Mouse (Mus musculus): ENCODE results near the gene Tbata. TPM values are rescaled to one million over a fixed set of nuclear protein-coding genes. Genes with fewer than 3 reads are reported as not detected.
A peak's percentile ranks its signal among the peaks of the same experiment; 100 is the strongest.

Tbata gene
- polyA plus RNA-seq, 1 experiment from 2014 or later: not detected

- no peaks in the 10 kb centered on the region for H3K27me3 ChIP-seq
- no peak overlapping the region for H3K9ac ChIP-seq
- H3K4me2 ChIP-seq (replicated peaks): no peak overlapping the region
- H3K27ac ChIP-seq: no peak overlapping the region
- H3K4me1 ChIP-seq: no peaks in the 10 kb centered on the region
- 56% methylated on average over 2 of the region's 2 CpGs for WGBS
- ATAC-seq (ENCODE audit: insufficient number of reproducible peaks, insufficient read depth, low FRiP score, low TSS enrichment): no peak
- H3K36me3 ChIP-seq: no peaks in the 10 kb centered on the region
- H3K9me3 ChIP-seq: no peaks in the 10 kb centered on the region
- no peak overlapping the region for H3K4me3 ChIP-seq
These were observed 3.4 kb upstream of the Tbata start for GRCm38 (mm10) chr10:61168393-61168792.

- no peak overlapping the region for H3K27ac ChIP-seq
- no peak for ATAC-seq (ENCODE audit: insufficient number of reproducible peaks, insufficient read depth, low FRiP score, low TSS enrichment)
- H3K36me3 ChIP-seq: no peaks in the 10 kb centered on the region
- WGBS: 84% methylated on average over 4 of the region's 4 CpGs
- no peaks in the 10 kb centered on the region for H3K9me3 ChIP-seq
- no peak overlapping the region for H3K4me3 ChIP-seq
- no peak overlapping the region for H3K4me2 ChIP-seq (replicated peaks)
- no peak overlapping the region for H3K9ac ChIP-seq
- peaks cover 8% of the 10 kb centered on the region; the same call in 1 of the 2 replicates for H3K27me3 ChIP-seq
- H3K4me1 ChIP-seq: peaks cover 3% of the 10 kb centered on the region; the same call in 1 of the 2 replicates
These were observed 742 bp downstream of the Tbata start for GRCm38 (mm10) chr10:61172496-61172895.

DNA sequence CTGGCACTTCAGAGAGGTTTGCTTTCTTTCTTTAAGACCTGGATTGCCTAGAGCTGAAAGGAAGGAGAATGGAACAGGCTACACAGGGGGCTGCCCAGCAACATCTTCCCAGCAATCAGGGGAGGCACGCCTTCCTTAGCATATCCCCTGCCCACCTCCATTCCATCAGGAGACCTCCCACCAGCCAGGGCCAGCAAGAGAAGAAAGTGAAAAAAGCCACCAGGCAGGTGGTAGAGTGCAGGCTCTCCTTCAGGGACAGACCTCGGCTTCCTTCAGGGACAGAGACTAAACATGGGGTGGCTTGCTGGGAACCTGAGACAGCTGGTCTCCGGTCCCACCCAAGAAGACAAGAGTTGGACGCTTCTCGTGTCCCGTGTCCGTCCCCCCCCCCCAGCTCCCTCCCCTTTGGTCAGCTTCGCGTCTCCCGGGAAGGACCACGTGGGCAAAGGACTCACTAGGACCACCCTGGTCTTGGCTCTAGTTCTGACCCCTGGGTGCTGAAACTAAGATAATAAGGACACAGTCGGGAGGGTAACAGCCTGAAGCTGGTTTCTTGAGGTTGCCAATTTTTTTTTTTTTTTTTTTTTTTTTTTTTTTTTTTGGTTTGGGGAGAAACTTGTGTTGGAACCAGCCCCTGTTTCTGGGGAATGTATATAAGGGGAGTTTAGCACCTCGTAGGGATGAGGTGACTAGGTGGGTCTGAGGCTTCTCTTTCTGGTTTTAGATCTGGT, 3.1 kb downstream of the Tbata start:
- no peak overlapping the region for H3K9ac ChIP-seq
- peaks cover 3% of the 10 kb centered on the region; the same call in 1 of the 2 replicates for H3K4me1 ChIP-seq
- no peak overlapping the region for H3K4me2 ChIP-seq (replicated peaks)
- no peak for ATAC-seq (ENCODE audit: insufficient number of reproducible peaks, insufficient read depth, low FRiP score, low TSS enrichment)
- no peak overlapping the region for H3K27ac ChIP-seq
- no peaks in the 10 kb centered on the region for H3K36me3 ChIP-seq
- no peaks in the 10 kb centered on the region for H3K9me3 ChIP-seq
- no peak overlapping the region for H3K4me3 ChIP-seq
- WGBS: 42% methylated on average over 13 of the region's 13 CpGs
- H3K27me3 ChIP-seq: peaks cover 8% of the 10 kb centered on the region; the same call in 1 of the 2 replicates

DNA sequence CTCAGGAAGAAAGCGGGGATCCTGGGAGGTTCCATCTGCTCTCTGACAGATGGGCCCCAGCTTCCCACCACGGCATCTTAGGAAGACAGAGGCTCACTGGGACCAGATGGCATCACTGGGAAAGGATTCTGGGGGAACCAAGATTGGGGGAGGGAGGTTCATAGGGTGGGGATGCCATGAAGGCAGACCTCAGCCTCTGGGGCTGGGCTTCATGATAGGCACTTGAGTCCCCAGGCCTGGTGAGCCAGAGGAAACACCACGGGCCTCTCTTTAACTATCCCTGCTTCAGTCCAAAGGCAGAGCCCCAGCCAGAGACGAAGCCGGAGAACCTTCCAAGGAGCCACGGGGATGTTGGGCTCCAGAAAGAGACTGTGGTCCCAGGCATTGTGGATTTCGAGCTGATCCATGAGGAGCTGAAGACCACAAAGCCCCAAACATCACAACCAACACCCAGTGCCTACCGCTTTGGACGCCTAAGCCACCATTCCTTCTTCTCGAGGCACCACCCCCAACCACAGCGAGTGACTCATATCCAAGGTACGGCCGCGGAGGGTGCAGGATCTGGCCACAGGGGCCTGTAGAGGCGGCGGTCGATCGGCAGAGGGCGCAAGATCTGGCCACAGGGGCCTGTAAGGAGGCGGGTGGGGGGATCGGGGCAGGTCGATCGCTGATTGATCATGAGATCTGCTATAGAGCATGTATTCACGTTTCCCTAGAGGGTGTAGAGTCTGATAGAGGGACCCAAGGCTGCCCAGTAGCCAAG, 3.9 kb downstream of the Tbata start:
- peaks cover 3% of the 10 kb centered on the region; the same call in 1 of the 2 replicates for H3K4me1 ChIP-seq
- ATAC-seq (ENCODE audit: insufficient number of reproducible peaks, insufficient read depth, low FRiP score, low TSS enrichment): no peak
- no peaks in the 10 kb centered on the region for H3K9me3 ChIP-seq
- no peak overlapping the region for H3K9ac ChIP-seq
- WGBS: 18% methylated on average over 24 of the region's 24 CpGs
- peaks cover 8% of the 10 kb centered on the region; the same call in 1 of the 2 replicates for H3K27me3 ChIP-seq
- peak overlapping the region; percentile 17 for H3K4me2 ChIP-seq (replicated peaks)
- H3K36me3 ChIP-seq: no peaks in the 10 kb centered on the region
- H3K4me3 ChIP-seq: no peak overlapping the region
- no peak overlapping the region for H3K27ac ChIP-seq

- H3K27me3 ChIP-seq: peaks cover 8% of the 10 kb centered on the region; the same call in 1 of the 2 replicates
- no peak overlapping the region for H3K9ac ChIP-seq
- peak overlapping the region; percentile 17 for H3K4me2 ChIP-seq (replicated peaks)
- H3K4me3 ChIP-seq: no peak overlapping the region
- ATAC-seq (ENCODE audit: insufficient number of reproducible peaks, insufficient read depth, low FRiP score, low TSS enrichment): no peak
- no peak overlapping the region for H3K27ac ChIP-seq
- 51% methylated on average over 7 of the region's 7 CpGs for WGBS
- H3K36me3 ChIP-seq: no peaks in the 10 kb centered on the region
- H3K4me1 ChIP-seq: peaks cover 3% of the 10 kb centered on the region; the same call in 1 of the 2 replicates
- H3K9me3 ChIP-seq: no peaks in the 10 kb centered on the region
These were observed 4.6 kb downstream of the Tbata start for GRCm38 (mm10) chr10:61176221-61176790.

GRCm38 (mm10) chr10:61177751-61178150, 6.0 kb downstream of the Tbata start:
- H3K27me3 ChIP-seq: peaks cover 8% of the 10 kb centered on the region; the same call in 1 of the 2 replicates
- no peak overlapping the region for H3K27ac ChIP-seq
- H3K4me1 ChIP-seq: peaks cover 3% of the 10 kb centered on the region; the same call in 1 of the 2 replicates
- no peak overlapping the region for H3K9ac ChIP-seq
- H3K36me3 ChIP-seq: no peaks in the 10 kb centered on the region
- no peak overlapping the region for H3K4me3 ChIP-seq
- 88% methylated on average over 4 of the region's 4 CpGs for WGBS
- no peak for ATAC-seq (ENCODE audit: insufficient number of reproducible peaks, insufficient read depth, low FRiP score, low TSS enrichment)
- no peak overlapping the region for H3K4me2 ChIP-seq (replicated peaks)
- H3K9me3 ChIP-seq: no peaks in the 10 kb centered on the region

- Histone ChIP-seq H3K9ac (no peak overlapping the region), H3K4me1 (peaks cover 3% of the 10 kb centered on the region; the same call in 1 of the 2 replicates), H3K4me3 (no peak overlapping the region), H3K27me3 (peaks cover 8% of the 10 kb centered on the region; the same call in 1 of the 2 replicates), H3K9me3 (no peaks in the 10 kb centered on the region), H3K36me3 (no peaks in the 10 kb centered on the region), H3K27ac (no peak overlapping the region), H3K4me2 (replicated peaks) (no peak overlapping the region)
- WGBS: 87% methylated on average over 8 of the region's 8 CpGs
- ATAC-seq (ENCODE audit: insufficient number of reproducible peaks, insufficient read depth, low FRiP score, low TSS enrichment): no peak
These were observed 6.9 kb downstream of the Tbata start for GRCm38 (mm10) chr10:61178687-61179086.

DNA sequence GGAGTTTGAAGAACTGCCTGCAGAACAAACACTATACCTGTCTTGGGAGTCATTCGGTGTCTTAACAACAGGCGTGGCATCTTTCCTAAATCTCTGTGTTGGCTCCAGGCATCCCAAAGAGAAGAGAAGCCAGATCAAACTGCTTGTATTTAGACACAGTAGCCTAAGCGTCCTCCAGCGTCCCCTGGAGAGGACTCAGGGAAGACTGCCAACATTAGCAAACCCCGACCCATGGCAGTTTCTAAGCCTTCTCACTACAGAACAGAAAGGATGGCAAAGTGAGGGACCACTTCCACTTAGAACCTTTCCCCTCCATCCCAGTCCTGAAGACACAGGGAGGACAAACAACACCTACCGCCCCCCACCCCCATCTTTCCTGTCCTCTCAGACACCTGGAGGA, 8.2 kb downstream of the Tbata start:
- no peak for ATAC-seq (ENCODE audit: insufficient number of reproducible peaks, insufficient read depth, low FRiP score, low TSS enrichment)
- Histone ChIP-seq H3K4me3 (no peak overlapping the region), H3K36me3 (no peaks in the 10 kb centered on the region), H3K27ac (no peak overlapping the region), H3K4me2 (replicated peaks) (no peak overlapping the region), H3K4me1 (peaks cover 3% of the 10 kb centered on the region; the same call in 1 of the 2 replicates), H3K27me3 (peaks cover 9% of the 10 kb centered on the region; the same call in 1 of the 2 replicates), H3K9ac (no peak overlapping the region), H3K9me3 (no peaks in the 10 kb centered on the region)
- 74% methylated on average over 6 of the region's 6 CpGs for WGBS

DNA sequence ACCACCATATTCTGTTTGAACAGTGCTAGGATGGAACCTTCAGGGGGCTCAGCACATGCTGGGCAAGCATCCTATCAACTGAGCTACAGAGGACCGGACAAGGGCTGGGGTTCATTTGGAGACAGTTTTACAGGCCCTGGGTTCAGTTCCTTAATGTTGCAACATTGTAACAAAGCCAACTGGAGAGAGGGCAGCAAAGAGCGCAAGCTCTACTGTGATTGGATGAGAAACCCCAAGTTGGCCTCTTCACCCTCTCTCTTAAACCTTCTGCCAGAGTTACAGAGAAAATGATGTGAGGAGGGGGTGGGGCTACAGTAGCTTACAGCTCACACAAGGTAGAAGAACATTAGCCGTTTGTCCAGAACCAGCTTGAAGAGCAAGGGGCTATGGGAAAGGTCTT, 15.2 kb downstream of the Tbata start:
- Histone ChIP-seq H3K4me1 (no peaks in the 10 kb centered on the region), H3K27me3 (0 out of 2 replicates have a peak, but pooled peaks cover 3% of the 10 kb centered on the region), H3K9me3 (no peaks in the 10 kb centered on the region), H3K9ac (no peak overlapping the region), H3K27ac (no peak overlapping the region), H3K4me3 (no peak overlapping the region), H3K4me2 (replicated peaks) (no peak overlapping the region), H3K36me3 (no peaks in the 10 kb centered on the region)
- WGBS: 80% methylated on average over 3 of the region's 3 CpGs
- ATAC-seq (ENCODE audit: insufficient number of reproducible peaks, insufficient read depth, low FRiP score, low TSS enrichment): no peak

- Histone ChIP-seq H3K27ac (no peak overlapping the region), H3K27me3 (0 out of 2 replicates have a peak, but pooled peaks cover 3% of the 10 kb centered on the region), H3K36me3 (no peaks in the 10 kb centered on the region), H3K4me3 (no peak overlapping the region), H3K9me3 (no peaks in the 10 kb centered on the region), H3K9ac (no peak overlapping the region), H3K4me2 (replicated peaks) (no peak overlapping the region), H3K4me1 (no peaks in the 10 kb centered on the region)
- no peak for ATAC-seq (ENCODE audit: insufficient number of reproducible peaks, insufficient read depth, low FRiP score, low TSS enrichment)
- 67% methylated on average over 3 of the region's 3 CpGs for WGBS
These were observed 16.3 kb downstream of the Tbata start for GRCm38 (mm10) chr10:61188010-61188409.

DNA sequence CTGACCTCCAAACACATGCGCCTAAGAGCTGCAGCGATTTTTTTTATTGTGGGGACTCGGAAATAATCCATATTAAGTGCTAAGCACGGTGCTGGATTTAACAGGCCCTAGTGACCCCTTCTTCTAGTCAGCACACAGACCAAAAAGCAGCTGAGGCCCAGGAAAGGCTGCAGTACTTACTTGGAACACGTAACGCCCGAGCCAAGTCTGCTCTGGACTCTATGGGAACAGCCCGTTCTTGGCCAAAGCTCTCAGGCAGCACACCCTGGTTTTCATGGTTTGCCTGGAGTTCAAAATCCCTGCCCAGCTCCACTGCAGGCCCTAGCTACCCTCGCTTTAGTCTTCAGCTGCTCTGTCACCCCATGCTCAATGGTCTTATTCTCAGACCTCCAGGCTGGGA, 22.9 kb downstream of the Tbata start:
- ATAC-seq (ENCODE audit: insufficient number of reproducible peaks, insufficient read depth, low FRiP score, low TSS enrichment): no peak

More for the DNA sequence above, 22.9 kb downstream of the Tbata start:
- H3K36me3 ChIP-seq: no peaks in the 10 kb centered on the region
- H3K9me3 ChIP-seq: no peaks in the 10 kb centered on the region
- no peak overlapping the region for H3K4me2 ChIP-seq (replicated peaks)
- H3K27ac ChIP-seq: no peak overlapping the region
- no peak overlapping the region for H3K4me3 ChIP-seq
- H3K9ac ChIP-seq: no peak overlapping the region
- WGBS: 82% methylated on average over 9 of the region's 9 CpGs
- H3K4me1 ChIP-seq: no peaks in the 10 kb centered on the region
- H3K27me3 ChIP-seq: no peaks in the 10 kb centered on the region

Measured in embryonic facial prominence, embryonic 12.5 days (tissue).